Mouse (Mus musculus) mouse embryonic stem cell (cell line): ENCODE measurements around the gene Sorcs3.

Source experiments
- in situ Hi-C, 2 experiments: fragments of 300-500 bp; cut with MboI; formaldehyde crosslinking; loops; 1 replicate in 1 of 2; 3 replicates in 1 of 2; pipeline ENCODE4 v1.14.3; 2019 to 2020; ENCODE audit warnings: low sequenced_read_pairs in 2 of 2, low pct_unique_long_range_greater_than_20kb in 1 of 2, mixed read lengths in 1 of 2; ENCODE audit not compliant: unreplicated experiment in 1 of 2

The Sorcs3 gene

GRCm38 (mm10) chr19:48616951-48617350, 411.1 kb downstream of the Sorcs3 start:
- in situ Hi-C loops: no loop called here

GRCm38 (mm10) chr19:48630671-48631327, 425.0 kb downstream of the Sorcs3 start:
- in situ Hi-C loops: no loop called here

GRCm38 (mm10) chr19:48642566-48642965, 436.7 kb downstream of the Sorcs3 start:
- in situ Hi-C loops: no loop called here

- in situ Hi-C loops: no loop called here
Observed at GRCm38 (mm10) chr19:48649941-48650340, 444.1 kb downstream of the Sorcs3 start.

GRCm38 (mm10) chr19:48651617-48652016, 445.8 kb downstream of the Sorcs3 start:
- in situ Hi-C loops: no loop called here

- in situ Hi-C loops: no loop called here
Observed at GRCm38 (mm10) chr19:48660201-48660600, 454.4 kb downstream of the Sorcs3 start.

GRCm38 (mm10) chr19:48679896-48680295, 474.1 kb downstream of the Sorcs3 start:
- in situ Hi-C loops: no loop called here

GRCm38 (mm10) chr19:48682485-48682884, 476.7 kb downstream of the Sorcs3 start:
- in situ Hi-C loops: no loop called here

- in situ Hi-C loops: no loop called here
Observed at GRCm38 (mm10) chr19:48686369-48686768, 480.5 kb downstream of the Sorcs3 start.

- in situ Hi-C loops: no loop called here
Observed at GRCm38 (mm10) chr19:48700111-48700658, 494.4 kb downstream of the Sorcs3 start.

GRCm38 (mm10) chr19:48703763-48704162, 497.9 kb downstream of the Sorcs3 start:
- in situ Hi-C loops: no loop called here

- in situ Hi-C loops: no loop called here
Observed at GRCm38 (mm10) chr19:48706267-48706923, 500.6 kb downstream of the Sorcs3 start.

GRCm38 (mm10) chr19:48706924-48707320, 501.1 kb downstream of the Sorcs3 start:
- in situ Hi-C loops: no loop called here

- in situ Hi-C loops: no loop called here
Observed at GRCm38 (mm10) chr19:48725851-48726419, 520.1 kb downstream of the Sorcs3 start.

GRCm38 (mm10) chr19:48727048-48727447, 521.2 kb downstream of the Sorcs3 start:
- in situ Hi-C loops: no loop called here

- in situ Hi-C loops: no loop called here
Observed at GRCm38 (mm10) chr19:48727601-48728000, 521.8 kb downstream of the Sorcs3 start.

GRCm38 (mm10) chr19:48731731-48732130, 525.9 kb downstream of the Sorcs3 start:
- in situ Hi-C loops: no loop called here

GRCm38 (mm10) chr19:48734370-48734769, 528.5 kb downstream of the Sorcs3 start:
- in situ Hi-C loops: no loop called here

- in situ Hi-C loops: no loop called here
Observed at GRCm38 (mm10) chr19:48737554-48737953, 531.7 kb downstream of the Sorcs3 start.

- in situ Hi-C loops: no loop called here
Observed at GRCm38 (mm10) chr19:48755156-48755555, 549.3 kb downstream of the Sorcs3 start.
